Mouse (Mus musculus) cerebellum, postnatal 36 days (tissue): ENCODE data around the gene Bap1.

Source experiments
- DNase-seq, 2 experiments: peaks; one replicate each; pipeline ENCODE4 v3.0.0; 2021 to 2022; ENCODE audit warnings: mixed read lengths in 2 of 2

Gene Bap1

DNA sequence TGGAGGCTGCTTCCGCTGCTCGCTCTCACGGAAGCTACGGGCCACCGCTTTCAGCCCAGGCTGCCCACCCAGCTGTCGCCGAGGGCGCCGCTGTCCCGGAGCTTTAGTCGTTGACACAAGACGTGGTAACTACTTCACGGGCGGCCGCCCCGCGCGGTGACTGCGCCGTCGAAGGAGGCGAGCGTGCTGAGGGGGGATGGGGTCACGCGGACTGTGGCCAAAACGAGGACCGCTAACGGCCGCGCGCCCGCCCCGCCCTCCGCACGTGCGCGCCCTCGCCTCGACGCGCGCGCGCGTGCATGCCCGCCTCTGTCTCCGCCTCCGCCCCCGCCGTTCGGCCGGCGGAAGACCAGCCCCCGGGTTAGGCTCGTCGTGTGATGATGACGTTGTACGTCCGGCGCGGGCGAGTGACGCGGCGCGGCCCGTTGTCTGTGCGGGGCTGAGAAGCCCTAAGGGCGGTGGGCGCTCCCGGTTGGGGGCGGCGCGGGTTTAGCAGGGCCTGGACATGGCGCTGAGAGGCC is at the start of gene Bap1, which contains the start of gene Phf7:
Gene Bap1 (plus strand): TSS at position 367 of the 521 bp plus-strand sequence.
Gene Phf7 (minus strand): TSS at position 234 of the 521 bp plus-strand sequence.
- DNase-seq: peak; percentile 96

DNA sequence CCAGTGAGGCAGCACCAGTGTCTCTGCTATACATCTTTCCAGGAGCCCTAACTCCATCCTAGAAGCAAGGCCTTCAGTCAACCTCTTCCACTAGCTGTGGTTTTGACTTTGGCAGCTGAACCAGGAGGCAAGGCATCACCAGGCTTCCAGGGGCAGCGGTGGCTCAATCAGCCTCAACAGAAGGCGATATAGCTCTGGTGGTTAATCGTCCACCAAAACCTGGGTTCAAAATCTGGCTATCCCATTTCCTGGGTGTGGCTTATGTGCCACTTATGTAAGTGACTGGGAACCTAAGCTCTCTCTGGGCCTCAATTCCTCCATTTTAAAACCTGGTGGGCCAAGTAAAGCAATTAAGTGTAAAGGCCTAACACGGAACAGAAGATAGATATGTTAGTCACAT is 46.4 kb upstream of the Bap1 start:
- no peak for DNase-seq

DNA sequence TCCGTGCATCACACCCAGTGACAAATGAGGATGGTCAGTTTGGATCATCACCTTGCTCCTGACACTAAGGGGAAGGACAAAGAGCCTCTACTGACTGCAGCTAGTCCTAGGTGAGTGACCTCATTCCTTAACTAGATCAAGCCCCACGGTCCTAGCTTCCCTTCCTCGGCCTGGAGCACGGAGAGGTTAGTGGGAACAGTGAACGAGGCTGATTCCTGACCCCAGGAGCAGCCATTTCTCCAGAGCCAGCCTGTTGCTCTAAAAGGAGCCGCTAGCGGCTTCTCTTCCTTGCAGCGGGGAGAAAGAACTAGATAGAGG is 46.0 kb upstream of the Bap1 start:
- peak in 1 of 2 experiments; percentile 45 for DNase-seq

DNA sequence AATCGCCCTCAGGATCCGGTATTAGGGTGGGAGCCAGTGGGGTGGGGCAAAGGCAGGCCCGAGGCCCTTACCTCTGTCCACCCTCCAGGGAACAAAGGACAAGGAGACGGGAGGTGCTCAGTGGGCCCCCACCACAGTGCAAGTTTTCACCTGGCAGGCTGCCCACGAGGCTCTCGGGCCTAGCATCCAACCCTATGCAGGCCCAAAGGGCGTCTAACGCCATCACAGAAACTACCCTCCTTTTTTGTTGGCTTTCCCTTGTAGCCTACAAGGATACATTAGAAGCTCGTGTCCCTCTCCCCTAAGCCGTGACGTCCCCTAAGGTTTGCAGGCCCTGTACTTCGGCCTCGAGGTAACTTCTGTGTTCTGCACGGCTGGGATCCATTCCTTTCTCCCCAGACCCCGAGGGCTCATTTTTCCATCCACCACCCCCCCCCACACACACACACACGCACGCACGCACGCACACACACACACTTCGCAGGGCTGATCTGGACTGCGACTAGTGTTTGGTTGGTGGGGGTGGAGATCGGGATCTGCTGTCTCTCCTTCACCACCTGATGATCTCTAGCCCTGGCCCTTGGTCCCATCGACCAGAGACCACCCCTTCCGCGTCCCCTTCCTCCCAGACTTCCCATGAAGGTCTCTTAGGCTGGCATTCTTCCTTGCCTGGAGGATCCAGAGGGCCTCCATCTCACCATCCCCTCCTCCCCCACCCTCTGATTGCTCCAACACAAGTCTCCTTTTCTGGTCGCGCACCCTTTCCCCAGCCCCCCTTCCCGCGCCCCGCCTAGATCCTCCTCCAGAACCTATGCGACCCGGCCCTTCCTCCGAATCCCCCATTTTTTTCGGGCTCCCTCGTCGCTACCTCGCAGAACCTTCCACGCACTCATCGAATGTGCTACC is 45.4 kb upstream of the Bap1 start:
- DNase-seq: peak; percentile 53 to 57

DNA sequence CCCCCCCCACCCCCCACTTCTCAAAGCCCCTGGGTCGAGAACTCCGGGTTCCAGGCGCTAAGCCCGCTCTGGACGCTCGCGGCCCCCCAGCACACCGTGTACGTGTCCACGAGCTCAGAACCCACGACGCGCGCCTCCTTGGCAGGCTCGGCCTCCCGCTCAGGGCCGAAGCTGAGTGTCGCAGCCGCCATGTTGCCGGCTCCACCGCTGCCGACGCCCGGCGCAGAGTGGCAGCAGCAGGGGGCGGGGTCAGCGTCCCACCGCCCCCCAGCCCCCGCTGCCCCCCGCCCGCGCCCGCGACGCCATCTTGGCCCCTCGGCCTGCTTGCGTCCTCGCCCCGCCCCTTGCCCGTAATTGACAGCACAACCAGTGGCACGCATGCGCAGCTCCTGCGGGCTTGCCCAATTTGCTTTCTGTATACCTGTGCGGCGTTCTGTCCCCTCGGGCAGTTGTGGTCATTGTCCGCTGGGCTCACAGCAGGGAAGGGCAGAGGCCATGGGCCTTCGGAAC is 44.7 kb upstream of the Bap1 start:
- peak; percentile 97 to 98 for DNase-seq

DNA sequence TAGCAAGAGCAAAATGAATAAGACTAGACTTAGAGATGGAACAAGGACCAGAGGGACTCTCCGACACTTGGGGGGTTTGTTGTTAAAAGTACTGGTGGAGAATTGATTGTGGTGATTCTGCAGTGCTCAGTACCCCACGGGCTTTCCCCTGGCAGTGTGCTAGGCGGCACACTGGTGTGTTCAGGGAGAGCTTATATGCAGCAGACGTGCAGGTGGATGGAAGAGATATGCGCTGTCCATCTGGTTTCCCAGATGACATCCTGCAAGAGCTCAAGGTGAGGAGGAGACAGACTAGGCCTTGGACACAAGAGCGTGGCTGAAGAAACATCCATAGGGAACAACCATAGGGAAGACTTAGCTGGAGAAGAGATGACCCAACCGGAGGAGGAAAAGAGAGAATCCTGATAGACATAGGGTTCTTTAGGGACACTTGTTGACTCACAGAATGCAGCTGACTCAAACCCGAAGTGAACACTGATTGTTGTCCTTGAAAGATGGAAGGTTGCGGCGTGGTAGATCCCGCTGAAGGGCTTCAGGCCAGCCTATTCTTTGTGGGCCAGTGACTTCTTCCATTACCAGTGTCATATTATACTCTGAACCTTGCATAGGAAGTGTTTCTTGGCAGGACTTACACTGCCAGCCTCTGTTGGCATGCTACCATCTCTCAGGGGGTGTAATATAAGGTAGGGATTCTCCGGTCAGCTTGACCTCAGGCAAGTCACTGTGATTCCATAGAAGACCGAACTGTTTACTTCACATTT is 44.0 kb upstream of the Bap1 start:
- DNase-seq: peak in 1 of 2 experiments; percentile 36

DNA sequence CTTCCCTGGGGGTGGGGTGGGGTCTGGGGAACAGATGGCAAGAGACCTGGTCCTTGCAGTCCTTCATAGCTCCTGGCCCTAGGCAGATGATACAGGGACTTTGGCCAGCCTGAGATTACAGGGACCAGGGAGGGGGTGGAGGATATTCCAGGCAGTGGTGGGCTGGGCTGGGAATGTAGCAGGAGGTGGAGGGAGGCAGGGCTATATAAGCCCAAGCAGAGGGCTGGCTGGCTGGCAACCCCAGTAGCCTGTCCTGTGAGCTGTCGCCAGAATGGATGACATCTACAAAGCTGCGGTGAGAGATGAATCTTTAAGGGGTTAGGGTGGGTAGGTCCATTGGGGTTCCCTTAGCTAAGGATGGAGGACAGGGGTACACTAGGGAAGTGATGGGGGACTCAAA is 43.2 kb upstream of the Bap1 start, which contains the start of gene Tnnc1:
Gene Tnnc1 (plus strand): TSS at position 229 of the 400 bp plus-strand sequence.
- no peak for DNase-seq

DNA sequence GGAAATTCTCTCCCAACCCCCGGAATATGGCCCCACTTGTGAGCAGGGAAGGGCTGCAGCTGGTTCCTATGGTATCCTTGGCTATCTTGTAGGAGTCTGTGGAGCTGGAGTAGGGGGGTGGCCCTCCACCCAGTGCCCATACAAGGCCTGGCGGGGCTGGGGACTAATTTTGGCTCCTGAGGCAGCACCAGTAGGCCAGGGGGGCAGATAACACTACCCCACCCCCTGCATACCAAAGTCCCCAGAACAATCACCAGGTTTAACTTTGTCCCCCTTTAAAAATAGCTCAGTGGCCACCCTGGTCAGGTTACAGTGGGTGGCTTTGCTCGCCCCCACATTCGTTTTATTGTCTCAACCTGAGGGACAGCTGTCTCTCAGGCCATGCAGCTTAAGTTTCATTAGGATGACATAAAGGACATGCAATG is 42.1 kb upstream of the Bap1 start:
- no peak for DNase-seq

DNA sequence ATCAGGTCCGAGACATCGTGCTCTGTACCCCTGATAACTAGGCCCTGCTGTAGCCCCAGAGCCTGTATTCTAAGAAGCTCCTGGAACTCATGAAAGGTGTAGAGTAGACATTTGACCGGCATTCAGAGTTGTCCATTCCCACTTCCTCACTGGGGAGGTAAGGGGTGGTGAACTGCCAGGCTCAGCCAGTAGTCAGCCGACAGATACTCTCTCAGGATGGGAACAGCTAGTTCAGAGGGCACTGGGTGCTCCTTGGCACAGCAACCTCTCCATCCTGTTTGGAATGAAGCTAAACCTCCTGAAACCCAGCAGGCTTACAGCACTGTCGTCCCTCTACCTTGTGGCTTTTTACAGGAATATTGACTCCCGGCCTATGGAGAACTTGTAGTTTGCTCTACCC is 39.4 kb upstream of the Bap1 start:
- DNase-seq: no peak

DNA sequence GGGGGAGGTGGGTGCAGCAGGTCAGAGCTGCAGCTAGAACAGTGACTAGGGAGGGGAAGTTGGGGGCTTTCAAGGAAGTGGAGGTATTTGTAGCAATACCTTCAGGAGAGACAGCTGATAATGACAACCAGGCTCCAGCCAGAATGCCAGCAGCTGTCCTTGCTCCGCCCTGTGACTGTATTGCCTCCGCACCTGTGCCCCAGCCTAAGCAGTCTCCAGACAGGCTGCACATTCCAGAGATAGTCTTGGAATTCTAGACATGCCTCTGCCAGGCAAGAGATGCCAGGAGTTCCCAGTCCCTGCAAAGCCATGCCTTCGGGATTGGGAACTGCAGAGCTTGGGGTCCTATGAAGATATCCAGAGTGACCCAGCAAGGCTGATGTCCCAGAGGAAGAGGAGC is 38.8 kb upstream of the Bap1 start:
- no peak for DNase-seq

DNA sequence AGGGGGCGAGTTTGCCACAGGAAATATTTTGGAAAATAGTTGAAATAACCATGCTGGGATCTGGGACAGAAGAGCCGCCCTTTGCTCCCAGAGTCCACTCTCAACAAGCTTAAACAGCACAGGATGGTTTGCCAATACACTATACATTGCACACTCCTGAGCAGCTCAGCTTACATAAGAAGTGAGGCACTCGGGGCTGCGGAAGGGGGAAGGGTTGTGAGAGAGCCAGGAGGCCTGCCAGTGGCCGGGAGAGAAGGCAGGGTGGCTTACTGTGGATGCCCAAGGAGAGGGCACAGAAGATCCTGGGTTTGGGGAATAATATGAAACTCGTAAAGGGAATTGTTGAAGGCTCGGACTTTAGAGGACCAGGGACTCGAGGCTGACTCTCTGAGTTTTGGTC is 37.4 kb upstream of the Bap1 start:
- no peak for DNase-seq

DNA sequence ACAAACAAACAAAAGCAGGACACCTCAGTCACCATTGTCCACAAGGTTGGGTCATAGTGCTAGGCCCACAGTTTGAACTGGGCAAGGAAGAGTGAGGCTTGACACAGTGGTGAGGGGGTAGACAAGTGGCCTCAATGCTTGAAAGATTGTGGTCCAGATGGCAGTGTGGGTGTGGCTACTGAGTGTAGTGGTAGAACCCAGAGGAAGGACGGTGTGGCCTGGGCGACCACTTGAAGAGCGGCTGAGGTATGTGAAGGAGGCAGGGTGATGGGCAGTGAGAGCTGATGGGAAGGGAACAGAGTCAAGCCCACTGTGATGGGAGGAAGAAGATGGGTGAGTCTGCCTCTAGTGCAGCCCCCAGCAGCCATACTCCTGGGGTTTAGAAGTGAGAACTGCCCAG is 36.6 kb upstream of the Bap1 start:
- DNase-seq: no peak

DNA sequence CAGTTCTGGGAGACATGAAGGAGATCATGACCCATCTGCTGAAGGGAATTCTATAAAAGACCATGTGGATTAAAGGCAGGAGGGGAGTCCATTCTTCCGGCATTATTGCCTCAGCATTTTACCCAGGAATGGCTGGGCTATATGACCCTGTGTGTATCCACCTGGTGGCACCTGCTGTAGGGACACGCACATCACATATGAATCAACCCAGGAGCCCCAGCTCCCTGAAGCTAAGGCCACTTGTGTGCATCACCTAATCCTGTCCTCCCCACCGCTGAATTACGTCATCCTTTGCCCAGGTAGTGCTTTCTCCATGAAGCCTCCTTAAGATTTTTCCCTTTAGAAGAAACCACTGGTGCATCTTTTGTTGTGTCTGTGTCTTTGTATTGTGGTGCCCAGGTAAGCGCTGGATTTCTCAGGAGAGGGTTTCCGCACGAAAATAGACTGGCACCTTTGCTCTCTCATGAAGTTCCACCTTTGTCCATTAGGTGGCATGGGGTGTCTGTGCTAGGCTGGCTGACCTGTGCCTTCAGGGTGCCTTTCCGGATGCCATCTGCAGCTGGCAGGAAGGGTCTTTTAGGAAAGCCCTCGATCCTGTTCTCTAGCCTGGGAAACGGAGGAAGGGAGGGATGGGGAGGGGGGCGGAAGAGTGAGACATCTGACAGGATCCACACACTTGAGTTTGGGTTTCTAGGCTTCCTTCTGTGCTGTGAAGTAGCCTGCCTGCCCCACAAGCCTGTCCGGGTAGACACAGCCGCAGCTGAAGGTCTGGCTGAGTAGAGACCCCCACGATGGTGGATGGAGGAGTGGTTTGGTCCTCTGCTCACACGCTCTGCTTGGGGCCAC is 35.9 kb upstream of the Bap1 start:
- DNase-seq: peak; percentile 76 to 87

DNA sequence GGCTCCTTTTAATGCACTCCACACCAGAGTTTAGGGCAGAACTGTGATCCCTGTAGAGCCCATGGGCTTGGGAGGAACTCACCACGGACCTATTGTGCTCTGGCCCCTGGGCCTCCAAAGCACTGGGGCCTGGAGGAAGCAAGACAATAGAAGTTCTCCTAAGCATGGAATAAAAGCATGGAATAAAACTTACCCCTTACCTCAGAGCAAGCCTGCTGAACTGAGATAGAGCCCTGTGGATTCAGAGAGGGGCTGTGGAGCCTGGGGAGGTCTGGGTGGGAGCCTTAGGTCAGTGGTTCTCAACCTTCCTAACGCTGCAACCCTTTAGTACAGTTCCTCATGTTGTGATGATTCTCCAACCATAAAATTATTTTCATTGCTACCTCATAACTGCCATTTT is 34.4 kb upstream of the Bap1 start, which contains the start of gene Nisch:
Gene Nisch (minus strand): TSS at position 101 of the 400 bp plus-strand sequence.
- DNase-seq: no peak

DNA sequence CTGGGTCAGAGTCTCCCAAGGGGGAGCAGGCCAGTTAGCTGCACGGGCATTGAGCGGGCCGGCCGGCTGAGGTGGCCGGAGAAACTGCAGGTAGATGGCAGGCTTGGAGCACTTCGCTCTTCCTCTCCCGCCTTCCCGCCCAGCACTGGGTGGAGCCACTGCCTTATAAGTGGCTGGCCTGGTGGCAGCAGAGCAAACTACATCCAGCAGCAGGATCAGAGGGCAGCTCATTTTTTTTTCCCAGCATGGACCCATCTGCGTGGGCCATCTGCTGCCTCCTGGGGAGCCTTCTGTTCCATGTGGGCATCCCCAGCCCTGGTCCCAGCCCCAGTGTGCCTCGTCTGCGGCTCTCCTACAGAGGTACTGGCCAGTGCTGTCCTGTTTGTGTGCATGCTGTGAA is 33.6 kb upstream of the Bap1 start, which contains the start of gene Sema3g:
Gene Sema3g (plus strand): TSS at position 195 of the 400 bp plus-strand sequence.
- DNase-seq: peak; percentile 74 to 78

DNA sequence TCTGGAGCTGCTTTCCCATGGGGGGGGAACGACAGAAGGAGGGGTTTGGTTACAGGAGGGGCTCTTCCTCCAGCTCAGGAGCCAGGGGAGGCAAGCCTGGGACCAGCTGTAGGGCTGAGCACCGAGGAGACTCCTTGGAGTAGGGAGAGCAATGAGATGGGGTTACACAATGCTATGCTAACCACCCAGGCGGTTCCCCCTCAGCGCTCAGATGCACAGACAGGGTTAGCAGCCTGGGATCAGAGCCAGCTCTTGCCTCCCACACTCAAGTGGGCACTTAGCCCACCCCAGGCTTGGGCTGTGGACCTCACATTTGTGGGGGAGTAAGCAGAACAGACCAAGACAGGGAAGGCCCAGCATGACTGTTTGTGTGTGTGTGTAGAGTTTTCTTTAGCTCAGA is 24.3 kb upstream of the Bap1 start:
- no peak for DNase-seq

DNA sequence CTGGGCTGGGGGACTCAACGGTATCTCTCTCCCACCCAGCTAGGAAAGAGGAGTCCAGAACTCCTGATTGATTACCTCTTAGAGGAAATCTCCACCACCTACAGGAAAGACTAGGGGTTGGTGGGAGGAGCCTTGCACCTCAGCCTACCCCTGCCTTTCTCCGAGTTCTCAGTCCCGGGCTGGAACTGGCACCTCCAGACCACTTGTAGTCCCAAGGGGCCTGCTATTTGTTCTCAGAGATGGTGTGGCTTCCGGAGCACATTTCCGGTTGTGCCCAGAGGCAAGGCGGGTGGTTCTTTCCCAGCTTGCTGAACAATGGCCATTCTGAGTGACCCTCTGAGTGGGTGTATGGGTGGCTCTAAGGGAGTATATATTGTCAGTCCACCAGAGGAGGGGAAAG is 23.0 kb upstream of the Bap1 start:
- no peak for DNase-seq

DNA sequence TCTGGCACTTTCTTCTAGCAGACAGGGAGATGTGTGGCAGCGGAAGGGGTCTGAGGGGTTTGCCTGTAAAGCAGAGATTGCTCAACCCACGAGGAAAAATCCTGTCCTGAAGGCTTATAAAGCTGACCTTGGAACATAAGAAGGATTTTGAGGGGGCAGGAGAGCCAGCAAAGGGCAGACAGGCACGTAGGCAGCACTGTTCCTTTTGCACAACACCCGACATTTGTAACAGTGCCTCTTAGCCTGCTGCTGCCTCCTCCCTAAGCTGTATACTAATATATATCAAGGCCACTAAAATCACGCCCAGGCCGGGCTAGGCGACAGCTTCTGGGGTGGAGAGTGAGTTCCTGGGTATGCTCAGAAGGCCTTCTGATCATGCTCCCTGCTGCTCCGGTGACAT is 20.8 kb upstream of the Bap1 start:
- DNase-seq: no peak

DNA sequence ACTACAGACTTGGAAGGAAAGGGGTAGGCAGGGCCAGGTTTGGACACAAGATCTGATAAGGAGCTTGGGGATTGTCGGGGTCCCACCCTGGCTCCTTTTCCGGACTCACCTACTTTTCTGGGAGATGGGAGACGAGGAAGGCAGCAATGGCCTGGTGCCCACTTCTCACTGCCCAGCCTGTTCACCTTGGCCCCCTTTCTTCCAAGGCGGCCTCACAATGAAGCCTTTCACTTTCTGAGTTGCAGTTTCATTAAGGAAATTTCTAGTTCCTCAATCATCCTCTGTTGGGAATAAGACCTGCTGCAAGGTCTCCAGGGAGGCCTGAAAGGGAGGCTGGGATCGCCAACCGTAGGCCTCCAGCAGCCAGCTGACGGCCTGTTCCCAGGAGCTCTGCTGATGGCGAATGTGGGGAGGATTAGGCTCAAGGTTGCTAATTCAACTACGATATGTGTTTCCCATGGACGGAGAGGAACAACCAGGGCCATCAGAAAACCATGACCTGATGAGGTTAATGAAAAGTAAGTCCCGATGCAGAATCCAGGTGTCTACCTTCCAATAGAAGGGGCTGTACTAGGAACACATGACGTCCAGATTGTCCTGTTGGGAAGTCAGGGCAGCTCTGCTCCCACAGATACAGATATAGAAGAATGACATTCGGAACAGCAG is 18.7 kb upstream of the Bap1 start:
- DNase-seq: no peak

DNA sequence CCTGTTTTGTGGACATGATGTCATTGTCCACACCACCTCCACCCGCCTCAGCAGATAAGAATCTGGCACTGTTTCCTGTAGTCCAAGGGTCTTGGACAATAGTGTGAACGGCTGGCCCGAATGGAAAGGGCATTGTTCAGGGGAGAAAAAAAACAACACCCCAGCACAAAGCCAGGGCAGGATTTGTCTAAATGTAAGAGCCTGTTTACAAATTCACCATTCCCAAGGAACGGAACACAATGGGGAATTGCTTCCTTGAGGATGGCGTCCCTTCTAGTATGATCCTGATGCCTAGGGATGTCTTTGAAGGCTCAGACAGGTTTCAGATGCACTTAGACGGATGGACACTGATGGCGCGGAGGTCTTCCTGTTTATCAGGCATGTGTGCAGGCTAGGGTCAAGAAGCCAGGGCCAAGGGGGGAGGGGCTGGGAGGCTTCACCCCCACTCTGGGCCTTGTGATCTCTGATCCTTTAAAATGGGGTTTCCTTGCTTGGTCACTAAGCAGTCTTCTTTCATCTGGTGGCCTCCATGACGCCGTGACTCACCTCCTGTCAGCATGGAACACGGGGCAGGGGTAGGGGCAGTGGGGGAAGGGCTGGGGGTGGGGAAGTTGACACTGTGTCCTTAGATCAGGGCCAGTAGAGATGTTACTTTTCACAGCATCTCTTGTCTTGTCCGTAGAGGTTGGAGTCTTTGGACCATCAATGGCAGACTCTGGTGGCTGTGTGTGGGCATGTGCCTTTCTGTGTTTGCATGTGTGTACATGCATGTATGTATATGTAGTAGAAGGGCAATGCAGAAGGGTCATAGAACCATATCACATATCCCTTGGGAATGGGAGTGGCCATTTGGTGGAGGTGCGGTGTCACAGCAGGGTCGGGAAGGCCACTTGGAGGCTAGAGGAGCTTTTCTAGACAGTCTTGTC is 17.9 kb upstream of the Bap1 start:
- no peak for DNase-seq
